Mouse (Mus musculus) adrenal gland, postnatal 10 days (tissue): ENCODE measurements around the gene Aplp1. TPM values are rescaled to one million over a fixed set of nuclear protein-coding genes. Genes with fewer than 3 reads are reported as not detected.

Source experiments
- DNase-seq: peaks from one replicate; pipeline ENCODE4 v3.0.0; 2021; ENCODE audit warnings: mixed read lengths
- total RNA-seq, 2 experiments: library from RNA; stranded (reverse); gene quantifications; 2 replicates each; pipeline ENCODE4 v1.2.3; 2021

Gene Aplp1
- total RNA-seq, 2 experiments from 2014 or later: 26.1 to 34.3 TPM

GRCm38 (mm10) chr7:30450241-30450640 is 4.9 kb upstream of the Aplp1 start:
- DNase-seq: no peak

- DNase-seq: peak; percentile 66
These were observed 973 bp downstream of the Aplp1 start for GRCm38 (mm10) chr7:30444154-30444970.

- DNase-seq: no peak
These were observed 1.6 kb downstream of the Aplp1 start for GRCm38 (mm10) chr7:30443696-30444095.

GRCm38 (mm10) chr7:30440697-30441096 is 4.6 kb downstream of the Aplp1 start:
- DNase-seq: peak; percentile 78

- no peak for DNase-seq
These were observed 5.6 kb downstream of the Aplp1 start for GRCm38 (mm10) chr7:30439734-30440133.

GRCm38 (mm10) chr7:30436879-30437278 is 8.5 kb downstream of the Aplp1 start:
- no peak for DNase-seq

- DNase-seq: no peak
These were observed 10.2 kb downstream of the Aplp1 start for GRCm38 (mm10) chr7:30435156-30435555.

GRCm38 (mm10) chr7:30434701-30435100 is 10.6 kb downstream of the Aplp1 start:
- no peak for DNase-seq

- peak; percentile 84 for DNase-seq
These were observed 11.1 kb downstream of the Aplp1 start for GRCm38 (mm10) chr7:30434238-30434637.

- DNase-seq: peak; percentile 74
These were observed 13.5 kb downstream of the Aplp1 start for GRCm38 (mm10) chr7:30431793-30432192.

GRCm38 (mm10) chr7:30430191-30430590 is 15.1 kb downstream of the Aplp1 start:
- no peak for DNase-seq

- DNase-seq: no peak
These were observed 16.0 kb downstream of the Aplp1 start for GRCm38 (mm10) chr7:30429327-30429726.

- peak; percentile 33 for DNase-seq
These were observed 22.2 kb downstream of the Aplp1 start for GRCm38 (mm10) chr7:30423071-30423641.

- DNase-seq: no peak
These were observed 22.8 kb downstream of the Aplp1 start for GRCm38 (mm10) chr7:30422560-30422959.

- peak; percentile 91 for DNase-seq
These were observed 23.4 kb downstream of the Aplp1 start for GRCm38 (mm10) chr7:30421890-30422435.

GRCm38 (mm10) chr7:30421175-30421889 is 24.0 kb downstream of the Aplp1 start, which contains the start of gene Nfkbid:
Nfkbid (plus strand) TSS chr7:30421732.
- DNase-seq: peak; percentile 87

- no peak for DNase-seq
These were observed 24.7 kb downstream of the Aplp1 start for GRCm38 (mm10) chr7:30420673-30421072.

GRCm38 (mm10) chr7:30419561-30420499 is 25.5 kb downstream of the Aplp1 start, which contains the start of gene Hcst:
Hcst (minus strand) TSS chr7:30419854.
- no peak for DNase-seq

- DNase-seq: no peak
These were observed 27.5 kb downstream of the Aplp1 start for GRCm38 (mm10) chr7:30417856-30418255.

GRCm38 (mm10) chr7:30413596-30413995 is 31.7 kb downstream of the Aplp1 start, which contains the start of gene Tyrobp:
Tyrobp (plus strand) TSS chr7:30413760.
- no peak for DNase-seq

- DNase-seq: no peak
These were observed 32.6 kb downstream of the Aplp1 start for GRCm38 (mm10) chr7:30412735-30413147.
